Mouse (Mus musculus): ENCODE data around the gene Nme1.
A peak's percentile ranks its signal among the peaks of the same experiment; 100 is the strongest.
"Not testable (repeated sequence)": the region's sequence is repeated elsewhere in the genome, so short reads cannot be mapped to it uniquely, and the experiment has no call there.

Gene Nme1

DNA sequence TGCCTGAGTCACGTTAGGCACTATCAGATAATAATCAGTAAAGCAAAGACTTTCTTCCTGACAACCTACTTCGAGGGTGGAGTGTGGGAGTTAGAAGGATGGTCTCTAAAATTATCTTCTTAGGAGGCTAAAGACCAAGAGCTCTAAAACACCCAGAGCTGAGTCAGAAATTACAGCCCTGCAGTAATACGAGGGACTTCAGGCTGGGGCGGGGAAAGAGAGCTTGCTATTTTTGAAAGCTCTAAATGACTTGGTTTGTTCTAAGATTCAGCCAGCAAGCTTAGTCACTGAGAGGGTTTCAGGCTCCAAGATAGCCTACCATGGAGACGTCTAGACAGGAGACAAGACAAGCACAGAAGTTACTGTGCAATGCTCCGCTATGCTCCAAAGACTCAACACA lies 2.9 kb downstream of the Nme1 start:
- no peak for DNase-seq (ENCODE audit: low spot score)

DNA sequence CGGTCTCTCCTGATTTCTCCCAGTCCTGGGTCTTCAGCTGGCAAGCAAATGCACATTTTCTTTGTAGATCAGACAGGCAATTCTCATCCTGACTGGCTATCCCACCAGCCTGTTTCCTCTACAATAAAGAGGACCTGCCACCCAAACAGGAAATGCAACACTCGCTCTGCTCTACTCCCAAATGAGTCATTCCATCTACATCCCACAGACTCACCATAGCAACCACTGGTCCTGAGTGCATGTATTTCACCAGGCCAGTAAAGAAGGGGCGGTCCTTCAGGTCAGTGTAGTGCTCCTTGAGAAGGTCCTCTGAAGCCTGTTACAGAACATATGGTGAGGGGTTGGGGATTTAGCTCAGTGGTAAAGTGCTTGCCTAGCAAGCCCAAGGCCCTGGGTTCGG lies 5.3 kb downstream of the Nme1 start:
- no peak for DNase-seq (ENCODE audit: low spot score)

DNA sequence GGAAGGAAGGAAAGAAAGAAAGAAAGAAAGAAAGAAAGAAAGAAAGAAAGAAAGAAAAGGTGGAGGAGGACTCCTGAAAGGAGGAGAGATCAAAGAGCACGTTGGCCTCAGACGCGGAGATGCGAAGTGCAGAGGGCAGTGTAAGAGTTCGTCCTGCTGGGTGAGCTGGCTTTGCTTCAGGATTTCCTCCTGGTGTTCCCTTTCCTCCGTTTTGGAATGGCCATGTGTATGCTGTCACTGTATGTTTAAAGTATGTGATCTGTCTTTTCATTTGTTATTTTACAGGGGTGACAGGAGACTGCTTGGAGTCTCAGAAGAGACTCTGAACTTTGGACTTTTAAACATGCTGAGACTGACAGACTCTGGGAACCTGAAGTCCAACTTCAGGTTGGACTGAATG lies 6.8 kb downstream of the Nme1 start:
- DNase-seq (ENCODE audit: low spot score): no peak

DNA sequence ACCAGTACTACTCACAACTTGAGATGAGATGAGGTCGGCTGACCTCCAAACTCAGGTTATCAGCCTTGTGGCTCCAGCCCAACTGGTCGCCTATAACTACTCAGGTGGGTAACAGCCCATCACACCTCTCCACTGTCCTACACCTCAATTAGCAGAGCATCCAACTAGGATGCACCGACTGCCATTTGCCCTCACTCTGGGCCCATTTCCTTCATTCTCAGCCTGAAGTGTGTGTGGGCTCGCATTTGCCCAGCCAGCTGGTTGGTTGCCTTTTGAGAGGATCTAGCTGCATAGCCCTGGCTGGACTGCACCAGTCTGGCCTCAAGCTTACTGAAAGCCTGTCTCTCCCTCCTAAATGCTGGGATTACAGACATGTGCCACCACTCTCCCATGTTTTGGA lies 10.6 kb downstream of the Nme1 start:
- no peak for DNase-seq (ENCODE audit: low spot score)

DNA sequence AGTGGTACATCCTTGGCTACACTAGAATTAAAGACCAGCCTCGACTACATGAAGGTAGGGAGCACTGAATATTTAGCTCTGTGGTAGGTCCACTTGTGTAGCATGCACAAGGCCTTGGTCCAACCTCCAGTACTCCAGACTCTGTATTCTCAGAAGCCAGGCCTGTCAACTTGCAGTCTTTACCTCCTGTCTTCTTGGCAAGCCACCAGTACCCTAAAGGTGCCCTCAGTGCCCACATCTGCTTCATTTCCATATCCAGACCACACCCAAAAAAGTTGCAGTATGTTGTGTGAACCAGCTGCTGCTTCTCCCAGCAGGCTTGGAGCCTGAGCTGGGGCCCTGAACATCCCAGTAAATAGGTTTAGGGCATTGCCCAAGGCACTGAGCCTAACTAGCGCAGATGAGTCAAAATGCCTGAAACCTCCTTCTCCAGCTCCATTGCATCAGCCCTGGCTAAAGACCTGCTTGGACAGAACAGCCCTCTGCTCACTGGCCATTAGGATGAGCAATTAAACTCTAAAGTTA lies 11.2 kb downstream of the Nme1 start:
- no peak for DNase-seq (ENCODE audit: low spot score)

DNA sequence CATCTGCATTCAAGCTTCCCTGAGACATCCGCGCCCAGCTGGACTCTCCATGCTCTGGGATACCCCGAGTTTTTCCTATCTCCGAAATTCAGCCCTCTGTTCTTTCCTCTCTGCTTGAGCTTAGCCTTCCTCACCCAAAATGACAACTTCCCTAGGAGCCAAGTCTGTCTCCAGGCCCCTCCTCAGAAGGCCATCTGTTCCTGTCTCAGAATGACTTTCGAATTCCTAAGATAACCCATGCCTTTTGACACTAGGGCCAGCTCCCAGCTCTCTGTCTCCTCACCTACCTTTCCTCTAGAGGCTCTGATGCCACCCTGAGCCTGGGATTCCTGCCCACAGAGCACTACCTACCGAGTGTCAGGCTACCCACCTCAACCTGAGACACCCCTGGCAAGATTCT lies 12.2 kb downstream of the Nme1 start, which contains the start of gene Nme2:
Nme2 (minus strand) TSS at position 101 of the 400 bp plus-strand sequence.
- no peak for DNase-seq (ENCODE audit: low spot score)

DNA sequence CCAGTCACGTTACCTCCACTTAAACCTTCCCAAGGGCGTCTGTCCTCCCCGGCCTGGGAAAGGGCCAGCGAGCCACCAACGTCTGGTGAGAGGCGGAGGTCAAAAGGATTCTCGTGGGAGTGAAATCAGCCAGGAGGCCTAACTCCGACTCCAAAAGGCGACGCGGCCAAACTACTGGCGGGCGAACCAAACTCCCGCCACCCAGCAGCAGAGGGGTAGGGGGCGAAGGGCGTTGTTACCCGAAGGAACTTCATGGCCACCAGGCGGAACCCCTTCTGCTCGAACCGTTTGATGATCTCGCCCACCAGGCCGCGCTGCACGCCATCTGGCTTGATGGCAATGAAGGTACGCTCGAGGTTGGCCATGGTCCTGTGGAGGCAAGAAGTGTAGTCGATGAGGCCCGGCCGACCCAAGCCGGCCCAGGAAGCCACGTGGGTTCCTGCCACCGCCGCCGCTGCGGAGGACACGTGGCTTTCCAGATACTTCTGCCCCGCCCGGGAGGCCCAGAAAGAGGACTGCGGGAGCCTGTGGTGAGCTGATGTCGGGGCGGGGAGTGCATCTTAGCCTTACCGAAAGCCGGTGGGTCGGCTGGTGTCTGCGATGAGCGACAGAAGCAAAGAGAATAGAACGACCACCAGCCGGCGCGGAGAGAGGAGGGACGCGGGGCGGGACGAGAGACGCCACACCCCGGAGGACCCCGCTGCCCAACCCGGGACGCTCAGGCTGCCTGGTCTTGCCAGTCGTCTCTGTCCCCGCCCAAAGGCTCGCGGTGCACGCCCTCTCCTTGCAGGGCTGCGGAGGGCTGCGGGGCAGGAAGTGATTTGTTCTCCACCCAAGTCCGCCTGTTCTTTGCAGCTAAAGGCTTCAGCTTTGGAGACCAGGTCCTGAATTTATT lies 12.8 kb downstream of the Nme1 start:
- DNase-seq (ENCODE audit: low spot score): peak; percentile 77

DNA sequence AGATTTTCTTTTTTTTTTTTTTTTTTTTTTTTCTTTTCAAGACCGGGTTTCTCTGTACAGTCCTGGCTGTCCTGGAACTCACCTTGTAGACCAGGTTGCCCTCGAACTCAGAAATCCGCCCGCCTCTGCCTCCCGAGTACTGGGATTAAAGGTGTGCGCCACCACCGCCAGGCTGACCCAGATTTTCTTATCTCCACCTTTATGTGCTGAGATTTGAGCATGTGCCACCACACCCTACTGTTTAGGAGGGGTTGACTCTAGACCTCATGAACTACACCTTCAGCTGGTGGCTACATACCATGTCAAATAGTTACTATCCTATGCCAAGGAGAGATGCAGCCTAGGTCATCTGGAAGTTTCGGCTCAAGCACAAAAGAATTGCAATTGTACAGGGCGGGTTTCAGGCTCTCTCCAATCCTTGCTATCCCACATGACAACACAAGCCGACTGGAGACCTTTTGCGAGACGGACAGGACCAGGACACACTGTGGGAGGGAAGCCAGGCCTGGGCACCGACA lies 13.5 kb downstream of the Nme1 start:
- no peak for DNase-seq (ENCODE audit: low spot score)

DNA sequence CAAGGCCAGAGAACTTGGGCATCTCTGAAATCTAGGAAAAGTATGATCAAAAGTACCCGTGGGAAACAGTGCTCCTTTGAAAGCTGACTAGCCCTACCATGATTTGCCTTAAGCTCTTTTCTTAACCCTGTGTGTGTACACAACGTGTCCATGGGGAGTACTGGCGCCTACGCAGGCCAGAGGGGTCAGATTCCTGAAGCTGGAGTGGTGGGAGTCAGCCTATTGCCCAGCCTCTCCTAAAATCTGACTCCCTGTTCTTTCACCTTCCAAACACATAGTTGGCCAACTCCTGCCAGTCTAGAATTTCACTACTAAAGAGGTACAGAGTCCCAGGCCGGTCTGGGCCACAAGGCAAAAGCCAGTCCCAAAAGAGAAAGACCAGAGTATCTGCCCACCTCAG lies 15.9 kb downstream of the Nme1 start:
- DNase-seq (ENCODE audit: low spot score): no peak

DNA sequence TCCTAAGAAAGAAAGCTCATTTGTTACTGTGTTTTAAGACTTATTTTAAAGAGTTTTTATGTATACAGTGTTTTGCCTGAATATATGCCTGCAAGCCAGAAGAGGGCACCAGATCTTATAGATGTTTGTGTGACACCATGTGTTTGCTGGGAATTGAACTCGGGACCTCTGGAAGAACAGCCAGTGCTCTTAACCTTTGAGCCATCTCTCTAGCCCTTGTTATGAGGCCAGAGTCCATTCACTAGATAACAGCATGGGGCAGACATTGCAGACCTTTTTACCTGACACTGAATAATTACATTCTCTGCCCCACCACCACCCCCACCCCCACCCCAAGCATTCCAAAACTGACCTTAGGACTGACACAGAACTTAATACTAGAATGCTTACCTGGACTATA lies 18.3 kb downstream of the Nme1 start:
- DNase-seq (ENCODE audit: low spot score): no peak

DNA sequence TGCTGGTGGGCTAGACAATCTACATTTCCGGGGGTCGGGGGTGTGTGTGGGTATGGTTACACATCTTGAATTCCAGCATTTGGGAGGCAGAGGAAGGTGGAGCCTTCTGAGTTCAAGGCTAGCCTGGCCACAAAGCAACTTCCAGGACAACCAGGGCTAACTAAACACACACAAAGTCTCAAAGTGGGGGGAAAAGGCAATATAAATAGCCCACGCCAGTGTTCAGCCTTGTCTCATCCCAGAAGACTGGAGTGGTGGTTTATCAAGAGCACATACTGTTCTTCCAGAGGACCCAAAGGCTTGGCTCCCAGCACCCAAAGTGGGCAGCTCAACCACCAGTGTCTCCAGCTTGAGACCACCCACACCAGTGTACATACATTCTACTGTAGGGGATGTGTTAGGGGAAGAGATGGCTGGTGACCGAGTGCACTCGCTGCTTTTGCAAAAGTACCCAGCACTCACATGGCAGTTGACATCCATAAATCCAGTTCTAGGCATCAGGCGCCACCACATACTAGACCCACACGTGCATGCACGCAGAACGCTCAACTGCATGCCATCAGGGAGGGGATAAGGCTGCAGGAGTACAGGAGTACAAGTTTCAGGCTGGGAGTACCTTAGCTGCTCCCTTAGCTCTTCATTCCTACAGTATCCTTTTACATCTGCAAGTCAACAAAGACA lies 19.3 kb downstream of the Nme1 start:
- no peak for DNase-seq (ENCODE audit: low spot score)

DNA sequence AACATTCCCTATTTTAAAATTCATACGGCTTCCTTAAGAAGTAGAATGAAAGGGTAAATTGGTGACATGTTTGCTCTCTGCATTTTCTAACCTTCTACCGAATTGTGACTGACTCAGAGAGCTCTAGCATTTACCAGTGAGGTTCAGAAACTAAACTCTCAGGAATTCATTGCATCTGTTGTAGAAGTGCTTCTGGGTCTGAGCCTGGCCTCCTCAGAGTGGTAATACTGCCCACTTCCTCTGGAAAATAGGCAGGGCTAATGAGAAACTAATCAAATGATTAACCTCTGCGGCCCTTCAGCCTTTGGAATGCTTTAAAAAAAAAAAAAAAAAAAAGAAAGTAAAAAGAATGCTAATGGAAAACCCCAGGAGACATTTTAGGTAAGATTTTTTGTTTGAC lies 23.3 kb downstream of the Nme1 start:
- DNase-seq (ENCODE audit: low spot score): no peak

DNA sequence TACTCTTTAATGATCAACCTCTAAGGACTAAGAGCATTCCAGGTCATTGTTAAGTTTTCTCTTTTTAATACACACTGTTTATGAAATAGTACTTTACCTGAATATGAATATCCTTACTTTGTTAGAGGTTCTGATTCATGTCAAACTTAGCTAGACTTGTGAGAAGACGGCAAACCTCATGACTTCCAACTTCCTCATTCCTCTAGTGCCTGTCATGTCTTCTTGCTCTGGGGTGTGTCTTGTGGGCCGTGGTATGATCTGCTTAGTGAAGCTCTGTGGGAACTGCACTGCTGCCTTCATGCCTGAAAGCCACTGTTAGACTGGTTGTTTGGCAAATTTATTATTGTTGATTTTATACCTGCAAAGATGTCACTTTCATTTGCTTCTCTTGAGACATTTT lies 27.4 kb downstream of the Nme1 start:
- DNase-seq (ENCODE audit: low spot score): no peak

DNA sequence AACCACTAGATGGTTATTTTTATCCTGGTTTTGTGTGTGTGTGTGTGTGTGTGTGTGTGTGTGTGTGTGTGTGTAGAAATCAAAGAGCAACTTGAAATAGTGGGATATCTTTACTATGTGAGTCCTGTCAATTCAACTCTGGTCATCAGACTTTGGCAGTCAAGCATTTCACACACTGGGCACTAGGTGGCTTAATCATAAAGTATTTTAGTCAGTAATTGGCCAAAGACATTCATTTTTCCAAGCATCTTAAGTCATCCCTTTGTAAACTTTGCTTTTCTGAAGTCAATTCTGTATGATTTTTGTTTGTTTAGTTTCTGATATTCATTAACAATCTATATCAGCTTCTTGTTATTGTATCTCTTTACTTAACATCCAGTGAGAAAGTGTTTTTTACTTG lies 39.2 kb downstream of the Nme1 start:
- no peak for DNase-seq (ENCODE audit: low spot score)

DNA sequence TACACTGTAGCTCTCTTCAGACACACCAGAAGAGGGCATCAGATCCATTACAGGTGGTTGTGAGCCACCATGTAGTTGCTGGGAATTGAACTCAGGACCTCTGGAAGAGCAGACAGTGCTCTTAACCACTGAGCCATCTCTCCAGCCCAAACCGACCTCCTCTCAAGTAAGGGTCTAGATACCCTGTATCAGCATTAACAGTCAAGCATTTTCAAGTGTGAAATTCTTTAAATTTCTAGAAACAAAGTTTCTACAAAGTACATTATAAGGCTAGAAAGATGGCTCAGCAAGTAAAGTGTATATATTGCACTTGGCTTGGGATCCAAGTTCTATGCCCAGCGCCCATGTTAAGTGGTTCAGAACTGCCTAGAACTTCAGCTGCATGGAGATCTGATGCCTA lies 53.3 kb downstream of the Nme1 start:
- not testable (repeated sequence) for DNase-seq (ENCODE audit: low spot score)

DNA sequence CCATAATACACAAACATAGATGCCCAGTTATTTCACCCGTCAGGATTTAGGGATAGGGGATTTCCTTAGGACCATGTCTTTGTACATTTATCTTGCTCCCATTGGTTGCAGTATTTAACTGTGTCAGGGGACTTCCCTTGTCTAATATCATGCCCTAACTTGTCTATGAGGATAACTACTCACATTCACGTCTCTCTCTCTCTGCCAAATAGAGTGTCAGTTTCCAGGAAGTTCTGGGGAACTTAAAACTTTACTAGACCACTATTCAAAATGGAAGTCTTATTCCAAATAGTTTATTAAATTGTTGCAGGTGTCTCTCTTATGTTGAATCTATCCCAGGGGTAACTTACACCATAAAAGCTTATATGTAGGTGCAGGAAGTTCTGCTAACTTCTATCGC lies 56.7 kb downstream of the Nme1 start:
- no peak for DNase-seq (ENCODE audit: low spot score)

DNA sequence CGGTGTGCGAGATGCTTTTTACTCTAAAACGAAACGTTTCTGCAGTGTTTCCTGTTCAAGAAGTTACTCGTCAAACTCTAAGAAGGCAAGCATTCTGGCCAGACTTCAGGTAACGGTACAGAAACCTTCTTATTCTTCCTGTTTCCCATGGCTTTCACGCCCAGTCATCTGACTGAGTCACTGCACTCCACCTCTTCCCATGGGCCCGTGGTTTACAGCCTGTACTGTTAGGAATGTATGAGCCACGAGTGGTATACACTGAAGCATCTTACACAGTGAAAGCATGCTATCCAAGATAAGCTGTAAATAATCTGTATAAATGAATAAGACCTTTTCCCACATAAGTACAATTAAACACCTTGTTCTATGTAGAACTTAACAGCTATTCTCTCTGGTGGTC lies 59.5 kb downstream of the Nme1 start:
- no peak for DNase-seq (ENCODE audit: low spot score)

DNA sequence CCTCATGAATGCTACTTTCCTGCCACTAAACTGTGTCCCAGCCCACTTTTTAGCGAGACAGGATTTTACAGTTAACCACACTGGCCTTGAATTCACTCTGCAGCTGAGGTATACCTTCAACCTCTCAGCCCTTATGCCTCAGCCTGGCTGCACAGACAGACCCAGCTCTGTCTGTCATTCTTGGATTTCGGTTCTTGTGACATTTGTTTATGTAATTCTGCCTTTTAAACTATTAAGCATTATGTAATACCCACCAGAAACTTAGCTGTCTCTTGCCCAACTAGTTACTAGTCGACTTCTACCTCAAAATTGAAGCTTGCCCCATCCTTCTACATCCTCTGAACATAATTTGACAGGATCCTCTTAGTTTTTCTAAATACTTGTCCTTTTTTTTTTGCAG lies 60.5 kb downstream of the Nme1 start:
- no peak for DNase-seq (ENCODE audit: low spot score)

Data from ovary, postnatal 10 days (tissue).